Mouse (Mus musculus) frontal cortex, adult 2 months (tissue): Measurements from ENCODE around the gene Serpind1. TPM values are rescaled to one million over a fixed set of nuclear protein-coding genes. Genes with fewer than 3 reads are reported as not detected.

Source experiments
- DNase-seq, 2 experiments: peaks; one replicate each; pipeline ENCODE4 v3.0.0; 2022; ENCODE audit warnings: low spot score in 1 of 2; ENCODE audit errors: extremely low spot score in 1 of 2
- polyA plus RNA-seq: library from polyadenylated mRNA; depleted of rRNA; stranded (reverse); fragments of >200 nt; gene quantifications from 2 replicates; pipeline ENCODE4 v1.2.3, GENCODE M21; 2012; rRNA removed

Gene Serpind1
- polyA plus RNA-seq: 2.1 and 4.0 TPM in 2 replicates

DNA sequence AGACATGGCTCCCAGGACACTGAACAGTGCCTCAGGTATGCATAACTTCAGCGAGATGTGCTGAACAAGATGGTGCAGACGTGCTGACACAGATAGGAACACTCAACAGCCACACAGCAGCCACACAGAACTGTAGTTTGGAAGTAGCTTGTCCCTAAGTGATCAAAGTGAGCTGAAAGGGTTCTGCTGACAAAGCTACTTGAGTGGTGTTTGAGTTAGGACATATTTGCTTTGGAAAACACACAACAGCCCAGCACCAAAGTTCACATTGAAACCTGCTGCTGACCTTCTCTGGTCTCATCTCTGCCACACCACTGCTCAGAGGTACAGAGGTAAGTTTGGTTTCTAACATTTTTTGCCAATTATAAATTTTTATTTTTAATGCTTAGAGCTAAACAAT is at the start of gene Serpind1:
TSS of gene Serpind1 (plus strand) at position 256 of the 400 bp plus-strand sequence.
- DNase-seq: no peak

DNA sequence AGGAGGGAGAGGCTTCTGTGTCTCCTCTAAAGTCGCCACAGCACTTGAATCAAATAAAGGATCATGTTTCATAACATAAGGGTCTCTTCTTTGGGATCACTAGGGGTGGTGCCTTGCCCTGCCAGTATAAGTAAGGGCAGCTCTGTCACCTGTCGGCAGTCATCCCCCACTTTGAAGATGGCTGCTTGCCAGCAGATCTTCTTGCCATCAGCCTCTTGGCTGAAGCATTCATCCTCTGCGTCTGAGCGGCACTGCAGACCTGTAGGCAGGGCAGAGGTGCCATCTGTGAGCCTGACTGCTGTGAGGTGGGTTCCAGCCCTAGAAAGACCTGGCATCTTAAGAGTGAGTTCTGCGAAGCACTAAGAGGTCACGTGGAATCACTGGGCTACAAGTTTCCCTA is 48.0 kb upstream of the Serpind1 start:
- DNase-seq: peak in 1 of 2 experiments; percentile 38

DNA sequence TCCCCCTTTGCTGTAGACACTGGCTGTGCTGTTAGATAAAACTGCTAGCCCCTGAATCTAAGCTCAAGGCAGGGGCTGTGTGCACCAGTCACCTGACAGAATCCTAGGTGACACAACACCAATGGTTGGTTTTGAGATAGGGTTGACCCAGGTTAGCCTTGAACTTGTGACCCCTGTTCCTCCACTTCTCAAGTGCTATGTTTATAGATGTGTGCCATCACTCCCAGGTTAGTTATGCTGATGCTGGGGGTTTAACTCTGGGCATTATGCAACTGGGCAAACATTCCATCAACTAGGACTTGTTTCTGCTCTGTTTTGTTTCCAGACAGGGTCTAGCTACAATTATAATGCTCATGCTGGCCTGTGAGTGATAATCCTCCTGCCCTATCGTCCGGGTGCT is 44.1 kb upstream of the Serpind1 start:
- no peak for DNase-seq

DNA sequence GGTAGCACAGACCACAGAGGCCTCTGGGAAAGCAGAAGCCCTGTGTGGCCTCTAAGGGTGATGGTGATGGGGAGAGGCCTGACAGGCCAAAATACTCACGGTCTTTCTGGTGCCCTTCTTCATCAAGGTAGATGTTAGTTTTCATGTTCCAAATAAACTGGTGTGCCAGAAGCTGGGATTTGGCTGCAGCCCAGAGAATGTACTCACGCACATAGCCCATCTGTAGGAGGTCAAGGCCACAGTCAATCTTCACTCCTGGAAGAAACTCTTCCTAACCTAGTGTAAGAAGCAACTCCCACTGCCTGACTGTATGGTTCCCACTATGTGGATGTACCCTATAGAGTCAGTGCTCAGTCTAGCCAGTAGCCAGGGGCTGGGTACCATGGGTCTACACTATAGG is 40.2 kb upstream of the Serpind1 start:
- DNase-seq: no peak

DNA sequence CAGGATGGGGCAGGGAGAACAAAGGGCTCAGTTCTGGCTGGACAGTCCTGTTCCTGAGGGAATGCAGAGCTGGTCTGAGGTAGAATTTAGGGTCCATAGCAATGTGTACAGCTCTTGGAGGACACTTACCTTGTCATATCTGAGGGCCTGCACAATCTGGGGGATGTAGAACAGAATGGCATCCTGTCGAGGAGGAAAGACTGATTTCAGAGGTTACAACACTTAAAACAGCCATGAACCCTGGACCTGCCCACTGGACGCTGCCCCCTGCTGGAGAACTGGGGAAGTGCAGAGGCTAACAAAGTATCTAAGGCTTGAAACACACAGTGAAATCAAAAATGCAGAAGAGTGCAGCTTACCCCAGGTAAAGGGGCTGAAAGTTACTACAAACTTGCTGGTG is 38.4 kb upstream of the Serpind1 start:
- DNase-seq: peak in 1 of 2 experiments; percentile 78

DNA sequence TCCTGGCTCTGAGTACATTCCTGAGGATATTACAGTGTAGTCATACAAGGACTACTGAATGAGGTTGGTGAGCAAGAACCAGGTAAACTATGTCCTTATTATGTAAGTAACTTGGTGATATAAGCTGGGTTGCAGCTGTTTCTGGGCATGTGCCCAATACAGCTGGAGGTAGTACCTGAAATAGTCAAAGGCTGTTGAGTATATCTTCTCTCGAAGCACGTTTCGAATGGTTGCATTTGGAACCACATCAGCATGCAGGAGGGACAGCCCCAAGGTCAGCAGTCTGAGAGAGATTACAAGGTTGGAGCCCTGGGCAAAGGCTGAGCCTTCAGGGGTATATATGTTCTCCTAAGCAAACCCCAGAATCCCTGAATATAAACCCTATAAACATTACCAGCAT is 30.4 kb upstream of the Serpind1 start:
- no peak for DNase-seq

DNA sequence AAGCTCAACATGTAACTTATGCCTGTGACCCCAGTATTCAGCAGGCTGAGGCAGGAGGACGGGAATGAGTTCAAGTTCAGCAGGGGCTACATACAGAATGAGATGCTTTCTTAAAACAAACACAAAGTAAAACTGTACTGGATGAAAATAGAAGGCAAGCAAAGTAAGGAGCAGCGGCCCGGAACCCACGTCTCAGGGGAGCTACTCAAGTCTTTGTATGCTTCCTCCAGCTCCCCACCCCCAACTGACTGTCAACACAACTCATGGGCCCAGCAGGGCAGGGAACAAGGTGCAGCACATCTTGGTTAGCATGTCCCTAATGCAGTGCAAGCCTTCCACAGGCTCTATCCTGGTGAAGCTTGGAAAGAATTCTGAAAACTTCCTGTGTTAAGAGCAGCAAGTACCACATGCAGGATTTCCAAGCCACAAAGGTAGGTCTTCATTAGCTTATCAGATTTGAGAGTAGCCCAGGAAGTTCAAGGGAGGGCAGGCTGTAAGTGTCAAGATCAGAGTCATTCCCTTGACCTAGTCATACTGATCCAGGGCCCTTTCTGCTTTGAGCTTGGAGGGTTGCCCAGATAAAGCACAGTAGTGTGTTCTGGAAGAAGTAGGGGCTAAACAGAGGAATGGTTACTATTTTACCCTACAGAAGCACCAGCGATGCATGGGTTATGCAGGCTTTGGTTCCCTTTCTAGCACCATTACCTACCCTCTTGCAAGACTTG is 27.5 kb upstream of the Serpind1 start:
- no peak for DNase-seq

DNA sequence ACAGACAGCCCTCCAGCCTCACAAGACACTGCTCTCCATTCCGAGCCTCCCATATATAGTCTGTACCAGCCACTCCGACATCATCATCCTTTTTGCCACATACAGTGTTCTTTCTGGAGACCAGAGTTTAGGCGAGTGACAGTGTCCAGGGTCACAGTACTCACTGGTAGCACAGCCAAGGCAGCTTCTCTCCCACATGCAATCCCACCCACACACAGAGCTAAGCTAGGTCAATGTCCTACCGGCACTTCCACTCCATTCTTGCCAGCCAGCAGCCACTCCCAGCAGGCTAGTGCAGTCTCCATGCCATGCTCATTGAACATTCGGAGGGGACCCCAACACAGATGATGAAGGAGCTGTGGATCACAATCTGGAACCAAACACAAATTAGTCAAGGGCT is 23.7 kb upstream of the Serpind1 start:
- DNase-seq: no peak

DNA sequence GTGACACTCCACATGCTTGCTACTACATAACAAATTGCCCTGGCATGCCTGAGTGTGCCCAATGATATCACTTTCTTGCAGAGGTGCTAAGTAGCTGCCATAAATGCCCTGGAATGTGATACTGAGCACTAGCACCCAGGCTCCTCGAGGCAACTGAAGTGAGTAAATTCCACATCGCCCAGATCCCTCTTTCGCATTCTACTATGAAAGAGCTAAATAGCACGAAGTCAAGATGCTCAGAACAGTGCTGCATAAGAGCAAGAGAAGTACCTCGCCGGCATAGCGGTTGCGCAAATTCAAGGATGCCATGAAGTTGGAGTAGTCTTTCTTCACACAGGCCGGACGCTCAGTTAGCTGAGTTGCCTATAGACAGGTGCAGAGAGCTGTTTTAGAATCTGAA is 22.1 kb upstream of the Serpind1 start:
- no peak for DNase-seq

DNA sequence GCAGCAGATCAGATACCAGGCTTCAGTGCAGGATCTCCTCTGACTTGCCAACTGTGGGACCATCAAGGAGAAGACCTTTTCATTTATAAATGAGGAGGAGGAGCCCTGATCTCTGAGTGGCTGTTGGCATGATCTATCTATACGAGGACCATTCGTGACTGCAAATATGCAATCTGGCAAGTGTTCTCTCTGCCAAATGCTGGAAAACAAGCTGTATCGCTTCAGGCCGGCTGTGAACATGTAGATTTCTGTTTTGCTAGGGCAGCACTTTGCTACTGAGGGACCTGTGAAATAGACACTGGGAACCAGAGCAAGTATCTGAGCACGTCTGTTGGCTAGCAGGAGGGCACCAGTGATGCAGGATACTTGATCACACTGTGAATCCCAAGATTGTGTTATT is 18.6 kb upstream of the Serpind1 start:
- no peak for DNase-seq

DNA sequence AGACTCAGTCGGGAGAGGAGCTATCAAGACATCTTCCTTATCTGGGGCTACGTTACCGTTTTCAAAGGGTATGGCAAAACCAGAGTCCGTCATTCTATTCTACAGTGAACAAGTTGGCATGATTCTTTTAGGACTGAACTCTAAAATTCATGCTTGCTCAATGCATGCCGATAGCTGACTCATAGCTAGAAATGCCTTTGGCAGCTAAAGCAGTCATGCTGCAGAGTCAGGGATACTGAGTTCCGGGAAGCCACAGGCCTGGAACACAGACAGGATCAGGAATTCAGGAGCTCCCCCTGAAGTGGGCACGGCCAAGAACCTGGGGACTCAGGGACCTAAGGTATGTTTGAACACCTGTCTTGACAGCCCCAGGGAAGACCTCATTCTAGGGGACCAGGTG is 14.6 kb upstream of the Serpind1 start:
- peak in 1 of 2 experiments; percentile 46 for DNase-seq

DNA sequence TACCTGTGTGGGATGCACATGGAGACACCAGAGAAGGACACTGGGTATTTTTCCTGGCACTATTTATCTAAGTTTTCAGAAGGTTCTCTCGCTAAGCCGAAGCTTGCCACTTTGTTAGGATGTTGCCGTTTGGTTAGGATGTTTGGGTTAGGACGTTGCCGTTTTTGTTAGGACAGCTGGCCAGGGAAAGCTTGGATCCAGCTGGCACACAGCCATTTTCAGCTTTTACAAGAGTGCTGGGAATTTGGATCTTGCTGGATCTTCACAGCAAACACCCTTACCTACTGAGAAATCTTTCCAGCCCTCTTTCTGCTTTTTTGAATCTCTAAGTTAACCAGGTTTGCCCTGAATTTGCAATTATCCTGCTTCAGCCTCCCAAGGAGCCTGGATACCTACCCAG is 9.7 kb upstream of the Serpind1 start:
- DNase-seq: peak in 1 of 2 experiments; percentile 42

DNA sequence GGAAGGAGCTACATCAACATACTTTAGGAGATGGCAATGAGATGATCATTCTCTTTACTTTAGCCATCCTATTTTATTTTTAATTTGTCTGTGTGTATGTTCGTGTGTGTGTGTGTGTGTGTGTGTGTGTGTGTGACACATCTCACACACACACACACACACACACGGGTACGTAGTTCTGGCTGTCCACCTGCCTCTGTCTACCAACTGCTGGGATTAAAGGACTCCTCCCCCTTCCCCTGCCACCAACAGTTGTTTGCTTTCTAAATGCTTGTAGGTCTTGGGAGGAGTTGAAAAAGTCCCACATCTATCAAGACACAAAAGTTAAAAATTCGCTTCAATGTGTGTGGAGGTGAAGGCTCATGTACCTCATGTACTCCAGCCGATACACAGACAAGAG is 6.4 kb upstream of the Serpind1 start:
- no peak for DNase-seq

DNA sequence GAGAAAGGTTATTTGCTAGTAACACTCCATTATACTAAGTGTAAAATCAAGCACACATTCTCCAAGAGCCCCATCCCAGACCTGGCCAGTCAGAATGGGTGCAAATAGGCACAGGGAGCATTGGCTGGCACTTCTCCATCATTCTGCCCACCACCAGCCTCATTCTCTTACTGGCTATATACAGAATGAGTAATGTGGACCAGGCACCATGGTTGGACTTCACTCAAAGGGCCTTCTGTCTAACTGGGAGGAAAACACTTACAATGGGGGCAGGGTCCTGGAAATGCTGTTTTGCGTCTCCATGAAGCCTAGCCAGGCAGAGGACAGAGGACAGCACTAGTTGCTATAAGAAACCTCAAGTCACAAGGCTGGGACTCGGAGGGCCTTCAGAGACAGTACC is 5.1 kb upstream of the Serpind1 start:
- peak in 1 of 2 experiments; percentile 25 for DNase-seq

DNA sequence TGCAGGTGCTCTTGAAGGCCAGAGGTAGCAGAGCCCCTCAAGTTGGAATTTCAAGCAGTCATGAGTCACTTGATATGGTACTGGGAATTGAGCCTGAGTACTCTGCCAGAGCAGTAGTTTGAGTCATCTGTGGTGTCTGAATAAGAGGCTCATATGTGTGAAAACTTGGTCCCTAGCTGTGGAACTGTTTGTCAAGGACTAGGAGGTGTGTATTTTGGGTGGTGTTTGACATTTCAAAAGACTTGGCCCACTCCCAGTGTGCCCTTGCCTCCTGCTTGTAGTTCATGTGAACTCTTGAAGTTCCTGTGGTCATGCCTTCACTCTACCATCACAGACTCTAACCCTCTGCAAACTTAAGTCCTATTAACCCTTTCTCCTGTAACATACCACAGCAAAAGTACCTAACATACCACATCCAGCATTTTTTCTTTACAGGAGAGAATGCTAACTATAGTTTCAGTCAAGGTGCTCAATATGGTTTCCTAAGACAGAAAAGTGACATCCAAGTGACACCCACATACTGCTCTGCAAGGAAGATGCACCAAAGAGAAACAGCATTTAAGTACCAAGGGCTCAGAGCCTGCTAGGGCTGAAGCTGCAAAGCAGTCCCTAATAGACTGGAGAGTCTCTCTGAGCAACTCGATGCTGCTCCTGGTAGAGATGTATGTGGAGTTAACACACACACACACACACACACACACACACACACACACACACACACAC is 1.2 kb upstream of the Serpind1 start:
- peak; percentile 43 to 72 for DNase-seq

DNA sequence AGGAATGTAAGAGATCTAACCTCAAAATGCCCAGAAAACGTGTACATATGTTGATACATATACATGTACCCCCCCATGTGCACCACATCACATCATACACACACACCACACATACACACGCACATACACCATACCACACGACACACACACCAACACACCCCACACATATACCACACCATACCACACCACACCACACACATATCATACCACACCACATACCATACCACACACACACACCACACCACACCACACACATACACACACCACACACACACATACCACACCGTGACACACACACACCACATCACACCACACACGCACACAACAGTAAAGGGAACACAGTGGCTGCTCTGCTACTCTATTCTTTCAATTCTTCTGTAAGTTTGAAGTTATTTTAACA is 684 bp downstream of the Serpind1 start:
- DNase-seq: no peak

DNA sequence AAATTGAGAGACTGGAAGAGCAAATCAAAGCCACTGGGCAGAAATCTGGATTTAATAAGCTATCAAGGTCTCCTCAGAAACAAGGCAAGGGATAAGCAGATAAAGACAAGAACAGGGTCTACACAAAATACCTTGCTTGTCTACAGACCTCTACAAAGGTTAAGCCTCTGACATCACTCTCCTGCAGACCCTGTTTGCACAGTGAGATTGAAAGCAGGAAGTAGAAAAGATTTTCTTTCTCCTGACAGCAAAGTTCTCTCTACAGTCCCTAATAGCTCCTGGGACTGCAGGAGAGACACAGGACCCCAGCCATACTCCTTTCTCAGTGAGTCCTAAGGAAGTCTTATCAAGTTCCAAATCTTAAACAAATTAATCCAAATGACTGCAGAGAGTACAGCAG is 3.4 kb downstream of the Serpind1 start:
- DNase-seq: no peak

DNA sequence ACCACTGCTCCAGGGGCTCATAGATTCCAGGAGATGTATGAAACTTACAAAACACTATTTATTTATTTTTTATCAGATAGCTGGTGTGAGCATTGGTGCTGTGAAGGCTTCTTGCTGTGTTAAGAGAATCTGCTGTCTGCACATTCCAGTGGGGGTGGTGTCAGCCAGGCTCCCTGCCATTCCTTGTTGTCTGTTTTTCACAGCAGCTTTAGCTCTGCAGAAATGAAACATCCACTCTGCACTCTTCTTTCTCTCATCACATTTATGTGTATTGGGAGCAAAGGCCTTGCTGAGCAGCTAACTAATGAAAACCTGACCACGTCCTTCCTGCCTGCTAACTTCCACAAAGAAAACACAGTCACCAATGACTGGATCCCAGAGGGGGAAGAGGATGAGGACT is 4.9 kb downstream of the Serpind1 start:
- DNase-seq: peak in 1 of 2 experiments; percentile 45

DNA sequence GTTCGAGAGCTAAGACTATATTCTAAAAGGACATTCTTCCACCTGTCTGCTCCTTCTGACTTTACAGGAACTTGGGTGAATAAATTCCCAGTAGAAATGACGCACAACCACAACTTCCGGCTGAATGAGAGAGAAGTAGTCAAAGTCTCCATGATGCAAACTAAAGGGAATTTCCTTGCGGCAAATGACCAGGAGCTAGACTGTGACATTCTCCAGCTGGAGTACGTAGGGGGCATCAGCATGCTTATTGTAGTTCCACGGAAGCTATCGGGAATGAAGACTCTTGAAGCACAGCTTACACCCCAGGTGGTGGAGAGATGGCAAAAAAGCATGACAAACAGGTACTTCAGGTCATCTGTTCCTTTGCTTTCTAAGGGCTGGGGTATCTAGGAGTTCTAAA is 8.5 kb downstream of the Serpind1 start:
- no peak for DNase-seq

DNA sequence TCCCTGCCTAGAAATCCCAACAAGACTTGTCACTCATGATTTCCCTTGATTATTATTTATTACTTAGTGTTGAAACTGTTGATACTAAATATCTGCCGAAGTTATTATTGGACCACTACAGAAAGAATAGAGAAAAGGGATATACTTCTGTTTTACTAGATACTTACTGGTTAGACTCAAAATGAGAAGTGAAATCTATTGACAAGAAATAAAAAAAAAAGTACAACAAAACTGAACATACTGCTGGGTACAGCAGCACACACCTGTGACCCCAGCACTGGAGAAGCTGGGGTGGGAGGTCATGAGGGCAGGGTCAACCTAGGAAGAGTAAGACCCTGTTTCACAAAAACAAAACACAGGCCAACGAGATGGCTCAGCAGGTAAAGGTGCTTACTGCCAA is 9.5 kb downstream of the Serpind1 start:
- DNase-seq: no peak

DNA sequence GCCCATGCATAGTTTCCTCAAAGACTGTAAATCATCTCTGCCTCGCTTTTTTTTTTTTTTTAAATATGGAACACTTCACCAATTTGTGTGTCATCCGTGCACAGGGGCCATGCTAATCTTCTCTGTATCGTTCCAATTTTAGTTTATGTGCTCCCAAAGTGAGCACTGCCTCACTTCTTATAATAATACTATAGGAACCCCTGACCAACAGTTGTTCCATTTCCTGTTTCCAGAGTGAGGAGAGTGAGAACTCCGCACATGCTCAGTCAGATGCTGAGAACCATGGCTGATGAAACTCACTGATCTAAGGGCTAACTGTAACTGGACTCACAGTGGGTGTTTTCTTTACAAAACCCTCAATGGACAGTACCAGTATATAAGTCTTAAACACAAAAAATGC is 10.7 kb downstream of the Serpind1 start:
- no peak for DNase-seq

DNA sequence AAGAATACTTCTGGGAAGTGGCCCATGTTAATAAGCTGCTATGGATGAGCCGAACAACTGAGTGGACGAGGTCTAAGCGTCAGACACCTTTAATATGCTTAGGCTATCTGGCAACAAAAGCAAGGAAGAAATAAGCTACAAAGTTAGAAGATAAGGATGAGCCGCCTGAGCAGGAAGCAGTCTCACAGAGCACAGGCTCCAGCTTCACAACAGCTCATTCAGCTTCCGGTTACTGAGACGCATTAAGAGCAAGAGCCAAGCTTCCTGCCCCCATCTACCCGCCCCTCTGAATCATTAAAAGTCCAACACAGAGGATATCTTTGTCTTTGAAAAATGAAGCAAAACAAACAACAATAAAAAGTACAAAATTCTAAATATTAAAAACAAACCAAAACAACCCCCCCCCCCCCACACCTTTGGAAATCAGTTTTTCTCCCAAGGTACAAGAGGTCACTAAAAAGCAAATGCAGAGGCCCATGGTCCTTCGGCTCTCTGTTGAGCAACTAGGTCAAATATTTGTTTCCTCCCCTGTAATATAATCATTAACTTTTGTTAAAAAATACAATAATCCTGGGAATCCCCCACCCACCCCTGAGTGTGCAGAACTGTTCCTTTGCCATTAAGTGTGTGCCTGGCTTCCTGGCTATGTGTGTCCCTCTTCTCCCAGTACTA is 14.1 kb downstream of the Serpind1 start:
- no peak for DNase-seq
